Mouse (Mus musculus): ENCODE measurements around the gene Erf.
A peak's percentile ranks its signal among the peaks of the same experiment; 100 is the strongest.

Erf gene

GRCm38 (mm10) chr7:25250141-25250972, at the start of gene Erf:
Erf (minus strand) TSS chr7:25250761.
- peak; percentile 95 for DNase-seq (ENCODE audit: low spot score)

- DNase-seq (ENCODE audit: low spot score) = peak; percentile 69
These were observed 47.1 kb upstream of the Erf start, which contains the start of gene Pafah1b3 for GRCm38 (mm10) chr7:25297454-25298325. Pafah1b3 (minus strand) TSS chr7:25297986.

GRCm38 (mm10) chr7:25296945-25297453, 46.4 kb upstream of the Erf start:
- DNase-seq (ENCODE audit: low spot score) = no peak

GRCm38 (mm10) chr7:25294960-25295722, 44.6 kb upstream of the Erf start:
- no peak for DNase-seq (ENCODE audit: low spot score)

- DNase-seq (ENCODE audit: low spot score) = no peak
These were observed 43.9 kb upstream of the Erf start for GRCm38 (mm10) chr7:25294495-25294894.

- no peak for DNase-seq (ENCODE audit: low spot score)
These were observed 42.7 kb upstream of the Erf start for GRCm38 (mm10) chr7:25293191-25293739.

- DNase-seq (ENCODE audit: low spot score) = no peak
These were observed 41.5 kb upstream of the Erf start for GRCm38 (mm10) chr7:25292107-25292506.

- DNase-seq (ENCODE audit: low spot score) = no peak
These were observed 40.4 kb upstream of the Erf start for GRCm38 (mm10) chr7:25290911-25291310.

GRCm38 (mm10) chr7:25290463-25290862, 39.9 kb upstream of the Erf start:
- DNase-seq (ENCODE audit: low spot score) = no peak

GRCm38 (mm10) chr7:25289925-25290324, 39.4 kb upstream of the Erf start:
- DNase-seq (ENCODE audit: low spot score) = no peak

GRCm38 (mm10) chr7:25288721-25289120, 38.2 kb upstream of the Erf start:
- DNase-seq (ENCODE audit: low spot score) = no peak

- no peak for DNase-seq (ENCODE audit: low spot score)
These were observed 37.5 kb upstream of the Erf start for GRCm38 (mm10) chr7:25288011-25288410.

- no peak for DNase-seq (ENCODE audit: low spot score)
These were observed 36.4 kb upstream of the Erf start for GRCm38 (mm10) chr7:25286989-25287388.

- no peak for DNase-seq (ENCODE audit: low spot score)
These were observed 35.1 kb upstream of the Erf start for GRCm38 (mm10) chr7:25285511-25286238.

GRCm38 (mm10) chr7:25284766-25285165, 34.2 kb upstream of the Erf start:
- DNase-seq (ENCODE audit: low spot score) = no peak

- no peak for DNase-seq (ENCODE audit: low spot score)
These were observed 33.6 kb upstream of the Erf start for GRCm38 (mm10) chr7:25284171-25284570.

GRCm38 (mm10) chr7:25283637-25284036, 33.1 kb upstream of the Erf start:
- DNase-seq (ENCODE audit: low spot score) = no peak

GRCm38 (mm10) chr7:25282731-25283211, 32.2 kb upstream of the Erf start:
- DNase-seq (ENCODE audit: low spot score) = no peak

GRCm38 (mm10) chr7:25281734-25282601, 31.4 kb upstream of the Erf start:
- DNase-seq (ENCODE audit: low spot score) = peak; percentile 96

All from ovary, postnatal 14 days (tissue).